Mouse (Mus musculus) lung, adult 2 months (tissue): ENCODE results near the gene Smpdl3b.

Experiments used
- CTCF ChIP-seq: fragments of 200-500 bp; IDR thresholded peaks from 2 replicates; pipeline ENCODE4 v1.5.1; 2011; ENCODE audit warnings: mild to moderate bottlenecking, low read length, control low read depth; ENCODE audit not compliant: insufficient read depth
- POLR2A ChIP-seq: fragments of 200-500 bp; IDR thresholded peaks from 2 replicates; pipeline ENCODE4 v1.6.1; 2011; ENCODE audit warnings: low read depth, mild to moderate bottlenecking, control low read depth, low read length, borderline replicate concordance; ENCODE audit errors: extremely low read depth

- no peak for TF ChIP-seq CTCF
- no peak for TF ChIP-seq POLR2A
Observed at GRCm38 (mm10) chr4:132794028-132794427, 37.0 kb upstream of the Smpdl3b start.
